Mouse (Mus musculus) lung, embryonic 14.5 days (tissue): ENCODE data around the gene Polr2i. TPM values are rescaled to one million over a fixed set of nuclear protein-coding genes. Genes with fewer than 3 reads are reported as not detected.
A peak's percentile ranks its signal among the peaks of the same experiment; 100 is the strongest.

Source experiments
- ATAC-seq: fragments of 200-750 bp; cut with Nextera tagmentation; 2 replicates; pipeline ENCODE4 v1.8.0; 2017; ENCODE audit warnings: mild to moderate bottlenecking, moderate TSS enrichment, moderate library complexity; ENCODE audit not compliant: insufficient read depth
- DNase-seq: peaks from one replicate; pipeline ENCODE4 v3.0.0-alpha.2; 2015
- H3K27ac ChIP-seq: fragments of 300-500 bp; sonication (generic); 2 replicates; pipeline ENCODE4 v1.5.1; 2014; ENCODE audit warnings: low read depth, mild to moderate bottlenecking, moderate library complexity
- H3K27me3 ChIP-seq: fragments of 300-500 bp; sonication (generic); 2 replicates; pipeline ENCODE4 v1.6.1; 2014; ENCODE audit warnings: low read length, control low read depth; ENCODE audit not compliant: insufficient read depth
- H3K36me3 ChIP-seq: fragments of 300-500 bp; sonication (generic); 2 replicates; pipeline ENCODE4 v1.6.1; 2014; ENCODE audit warnings: control low read depth; ENCODE audit not compliant: insufficient read depth
- H3K4me1 ChIP-seq: fragments of 300-500 bp; sonication (generic); 2 replicates; pipeline ENCODE4 v1.6.1; 2014; ENCODE audit warnings: antibody characterized with exemption, control low read depth; ENCODE audit not compliant: insufficient read depth
- H3K4me2 ChIP-seq: fragments of 300-500 bp; sonication (generic); 2 replicates; pipeline ENCODE4 v1.6.1; 2014; ENCODE audit warnings: mild to moderate bottlenecking
- H3K4me3 ChIP-seq: fragments of 300-500 bp; sonication (generic); 2 replicates; pipeline ENCODE4 v1.5.1; 2014; ENCODE audit warnings: low read depth, low read length
- H3K9ac ChIP-seq: fragments of 300-500 bp; sonication (generic); 2 replicates; pipeline ENCODE4 v1.6.1; 2014
- H3K9me3 ChIP-seq: fragments of 300-500 bp; sonication (generic); 2 replicates; pipeline ENCODE4 v1.6.1; 2016; ENCODE audit warnings: low read depth, low read length, control low read depth
- CTCF ChIP-seq: IDR thresholded peaks from 2 replicates; pipeline ENCODE4 v1.5.1; 2016; ENCODE audit warnings: antibody characterized with exemption, low read depth
- WGBS: fragments of 180-500 bp; shearing (Covaris S2); extraction: QIAGEN DNeasy Blood & Tissue Kit; methylation state at CpG from one replicate; pipeline ENCODE4 v1.1.7; 2014; 5-methylcytosine and 5-hydroxymethylcytosine counted together
- polyA plus RNA-seq: library from polyadenylated mRNA; unstranded; fragments of >200 nt; fragmentation: Nextera tagmentation; extraction: Ambion mirVana; gene quantifications from 2 replicates; pipeline ENCODE4 v1.2.1, GENCODE M21; 2014

Polr2i gene
- polyA plus RNA-seq, 1 experiment from 2014 or later, result 192 TPM

- H3K27ac ChIP-seq, result no peak overlapping the region
- peaks cover 62% of the 10 kb centered on the region for H3K36me3 ChIP-seq
- H3K9me3 ChIP-seq, result no peaks in the 10 kb centered on the region
- H3K27me3 ChIP-seq, result no peaks in the 10 kb centered on the region
- DNase-seq (no peak), ATAC-seq (no peak)
- no peak overlapping the region for H3K4me2 ChIP-seq
- WGBS, result 95% methylated on average over 5 of the region's 5 CpGs
- H3K4me3 ChIP-seq, result no peak overlapping the region
- H3K9ac ChIP-seq, result no peak overlapping the region
- no peaks in the 10 kb centered on the region for H3K4me1 ChIP-seq
- TF ChIP-seq CTCF, result no peak
Observed at GRCm38 (mm10) chr7:30265531-30265930, 33.8 kb downstream of the Polr2i start.

DNA sequence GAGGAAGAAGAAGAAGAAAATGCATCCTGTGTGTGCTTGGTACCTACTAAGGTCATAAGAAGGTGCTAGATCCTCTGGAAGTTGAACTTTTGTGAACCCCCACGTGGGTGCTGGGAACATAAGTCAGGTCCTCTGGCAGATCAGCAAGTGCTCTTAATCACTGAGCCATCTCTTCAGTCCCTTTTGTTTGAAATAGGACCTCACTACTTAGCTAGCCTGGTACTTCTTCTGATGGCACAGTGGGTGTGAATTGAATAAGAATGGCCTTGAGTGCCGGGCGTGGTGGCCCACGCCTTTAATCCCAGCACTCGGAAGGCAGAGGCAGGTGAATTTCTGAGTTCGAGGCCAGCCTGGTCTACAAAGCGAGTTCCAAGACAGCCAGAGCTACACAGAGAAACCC is 34.2 kb downstream of the Polr2i start:
- no peak for DNase-seq
- TF ChIP-seq CTCF, result no peak
- H3K9ac ChIP-seq, result no peak overlapping the region
- H3K9me3 ChIP-seq, result no peaks in the 10 kb centered on the region
- WGBS, result 88% methylated on average over 7 of the region's 7 CpGs
- ATAC-seq, result no peak
- H3K27me3 ChIP-seq, result no peaks in the 10 kb centered on the region
- no peak overlapping the region for H3K27ac ChIP-seq
- no peak overlapping the region for H3K4me2 ChIP-seq
- H3K4me1 ChIP-seq, result no peaks in the 10 kb centered on the region
- no peak overlapping the region for H3K4me3 ChIP-seq
- peaks cover 60% of the 10 kb centered on the region for H3K36me3 ChIP-seq

GRCm38 (mm10) chr7:30266780-30267179 is 35.0 kb downstream of the Polr2i start:
- no peak overlapping the region for H3K27ac ChIP-seq
- H3K36me3 ChIP-seq, result peaks cover 58% of the 10 kb centered on the region
- H3K4me2 ChIP-seq, result no peak overlapping the region
- DNase-seq (no peak), ATAC-seq (no peak)
- 72% methylated on average over 3 of the region's 3 CpGs for WGBS
- no peak overlapping the region for H3K9ac ChIP-seq
- H3K9me3 ChIP-seq, result no peaks in the 10 kb centered on the region
- TF ChIP-seq CTCF, result no peak
- H3K4me1 ChIP-seq, result no peaks in the 10 kb centered on the region
- H3K27me3 ChIP-seq, result no peaks in the 10 kb centered on the region
- no peak overlapping the region for H3K4me3 ChIP-seq

DNA sequence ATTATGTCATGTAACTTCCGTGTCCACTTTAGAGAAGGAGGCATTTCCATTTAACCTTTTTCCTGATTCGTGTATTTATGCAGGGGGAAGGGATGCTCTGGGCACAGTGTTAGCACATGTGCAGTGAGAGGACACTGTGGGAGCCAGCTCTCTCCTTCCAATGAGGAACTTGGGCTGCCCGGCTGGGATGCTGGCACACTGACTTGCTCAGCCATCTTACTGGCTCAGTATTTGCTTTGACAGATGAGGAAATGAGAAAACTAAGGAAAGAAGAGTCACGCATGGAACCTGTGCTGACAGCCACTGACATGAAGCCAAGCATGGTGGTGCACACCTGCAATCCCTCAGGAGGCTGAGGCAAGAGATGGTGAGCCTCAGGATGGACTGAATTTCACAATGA is 37.9 kb downstream of the Polr2i start:
- WGBS, result 78% methylated on average over 4 of the region's 4 CpGs
- Histone ChIP-seq H3K9ac (no peak overlapping the region), H3K4me1 (no peaks in the 10 kb centered on the region), H3K27ac (no peak overlapping the region), H3K36me3 (peaks cover 51% of the 10 kb centered on the region), H3K4me2 (no peak overlapping the region), H3K9me3 (no peaks in the 10 kb centered on the region), H3K4me3 (no peak overlapping the region), H3K27me3 (no peaks in the 10 kb centered on the region)
- TF ChIP-seq CTCF, result no peak
- ATAC-seq, result no peak
- no peak for DNase-seq

- Histone ChIP-seq H3K4me2 (no peak overlapping the region), H3K27ac (no peak overlapping the region), H3K4me1 (no peaks in the 10 kb centered on the region; the same call in 1 of the 2 replicates), H3K9me3 (no peaks in the 10 kb centered on the region), H3K27me3 (no peaks in the 10 kb centered on the region), H3K36me3 (peaks cover 17% of the 10 kb centered on the region; the same call in 1 of the 2 replicates), H3K9ac (no peak overlapping the region), H3K4me3 (no peak overlapping the region)
- 45% methylated on average over 6 of the region's 6 CpGs for WGBS
- TF ChIP-seq CTCF, result no peak
- ATAC-seq (no peak), DNase-seq (peak; percentile 23)
Observed at GRCm38 (mm10) chr7:30274383-30274782, 42.6 kb downstream of the Polr2i start.

DNA sequence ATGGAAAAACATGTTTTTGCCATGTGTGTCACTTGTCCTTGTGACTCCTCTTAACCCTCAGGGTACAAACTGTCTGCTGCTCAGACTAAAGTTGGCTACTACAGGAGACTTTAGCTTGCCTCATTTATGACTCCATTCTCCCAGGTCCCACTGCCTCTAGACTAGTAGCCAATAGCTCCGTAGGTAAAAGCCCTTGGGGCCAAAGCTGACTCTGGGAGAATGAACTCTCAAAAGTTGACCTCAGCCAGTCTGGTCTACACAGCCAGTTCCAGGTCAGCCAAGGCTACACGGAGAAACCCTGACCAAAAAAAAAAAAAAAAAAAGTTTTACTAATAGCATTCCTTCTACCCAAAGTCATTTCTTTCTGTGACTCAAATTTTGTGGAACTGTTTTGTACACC is 47.2 kb downstream of the Polr2i start:
- no peak for DNase-seq
- H3K9me3 ChIP-seq, result no peaks in the 10 kb centered on the region
- H3K4me3 ChIP-seq, result peak overlapping the region; percentile 79
- H3K27me3 ChIP-seq, result no peaks in the 10 kb centered on the region
- WGBS, result 57% methylated on average over 2 of the region's 2 CpGs
- peak overlapping the region; percentile 94 for H3K4me2 ChIP-seq
- H3K36me3 ChIP-seq, result no peaks in the 10 kb centered on the region
- H3K27ac ChIP-seq, result no peak overlapping the region
- no peak overlapping the region for H3K9ac ChIP-seq
- peaks cover 4% of the 10 kb centered on the region; the same call in 1 of the 2 replicates for H3K4me1 ChIP-seq
- TF ChIP-seq CTCF, result no peak
- ATAC-seq, result no peak

DNA sequence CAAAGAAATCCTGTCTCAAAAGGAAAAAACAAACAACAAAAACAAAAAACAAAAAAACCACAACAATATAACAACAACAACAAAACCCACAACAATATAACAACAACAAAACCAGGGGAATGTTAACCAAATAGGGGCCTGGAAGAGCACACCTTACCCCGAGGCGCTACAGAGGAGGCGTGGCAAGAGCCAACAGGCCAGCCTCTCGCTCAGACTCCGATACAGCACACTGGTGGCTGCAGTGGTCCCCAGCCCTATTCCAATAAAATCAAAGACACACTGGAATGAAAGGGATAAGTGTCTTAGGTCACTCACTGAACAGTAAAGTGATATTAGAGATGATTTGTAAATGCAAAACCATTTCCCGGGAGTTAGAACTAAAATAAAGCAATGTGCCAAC is 47.8 kb downstream of the Polr2i start:
- Histone ChIP-seq H3K27me3 (no peaks in the 10 kb centered on the region), H3K4me3 (peak overlapping the region; percentile 79), H3K4me1 (peaks cover 4% of the 10 kb centered on the region; the same call in 1 of the 2 replicates), H3K9me3 (no peaks in the 10 kb centered on the region), H3K9ac (peak overlapping the region; percentile 56), H3K27ac (peak overlapping the region; percentile 99), H3K4me2 (peak overlapping the region; percentile 94), H3K36me3 (no peaks in the 10 kb centered on the region)
- DNase-seq (no peak), ATAC-seq (no peak)
- no peak for TF ChIP-seq CTCF
- WGBS, result 0% methylated on average over 6 of the region's 6 CpGs
